Mouse (Mus musculus): ENCODE results near the gene Napepld. TPM values are rescaled to one million over a fixed set of nuclear protein-coding genes. Genes with fewer than 3 reads are reported as not detected.

The Napepld gene
- polyA plus RNA-seq, 1 experiment: not detected

GRCm38 (mm10) chr5:21687042-21687441 lies 14.2 kb downstream of the Napepld start:
- Histone ChIP-seq H3K4me1 (ENCODE audit: control insufficient read depth, insufficient read depth, low read length) (no peaks in the 10 kb centered on the region), H3K27ac (ENCODE audit: control insufficient read depth, insufficient read depth, low read depth, low read length, poor library complexity) (no peak overlapping the region), H3K4me3 (replicated peaks; ENCODE audit: control insufficient read depth, low read depth, low read length) (no peak overlapping the region)
- WGBS: 48% methylated on average over 4 of the region's 4 CpGs
- TF ChIP-seq CTCF (IDR thresholded peaks at IDR 0.05; ENCODE audit: control insufficient read depth, insufficient read depth, low read length) (no peak), POLR2A (IDR thresholded peaks at IDR 0.05; ENCODE audit: borderline replicate concordance, control insufficient read depth, low read depth, low read length) (no peak)

DNA sequence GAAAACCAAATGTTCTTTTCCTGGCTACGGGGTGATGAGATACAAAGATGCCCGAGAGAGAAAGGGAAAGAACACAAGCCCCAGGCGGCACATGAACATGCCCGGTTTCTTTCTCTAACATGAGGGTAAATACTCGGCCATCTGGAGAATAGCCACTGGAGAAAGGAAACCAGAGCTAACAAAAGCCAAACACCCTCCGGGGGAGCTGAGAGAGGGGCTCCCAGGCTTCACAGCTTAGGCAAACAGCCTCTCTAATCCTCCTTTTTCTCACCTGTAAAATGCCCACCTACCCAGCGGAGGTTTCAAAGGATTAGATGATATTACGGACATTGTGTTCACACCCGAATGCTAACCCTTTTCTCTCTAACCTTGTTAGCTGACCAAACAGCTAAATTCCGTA lies 16.2 kb downstream of the Napepld start:
- no peaks in the 10 kb centered on the region for H3K4me1 ChIP-seq (ENCODE audit: control insufficient read depth, insufficient read depth, low read length)
- H3K4me3 ChIP-seq (replicated peaks; ENCODE audit: control insufficient read depth, low read depth, low read length): no peak overlapping the region
- H3K27ac ChIP-seq (ENCODE audit: control insufficient read depth, insufficient read depth, low read depth, low read length, poor library complexity): no peak overlapping the region
- TF ChIP-seq CTCF (IDR thresholded peaks at IDR 0.05; ENCODE audit: control insufficient read depth, insufficient read depth, low read length) (no peak), POLR2A (IDR thresholded peaks at IDR 0.05; ENCODE audit: borderline replicate concordance, control insufficient read depth, low read depth, low read length) (no peak)
- WGBS: 83% methylated on average over 10 of the region's 10 CpGs

DNA sequence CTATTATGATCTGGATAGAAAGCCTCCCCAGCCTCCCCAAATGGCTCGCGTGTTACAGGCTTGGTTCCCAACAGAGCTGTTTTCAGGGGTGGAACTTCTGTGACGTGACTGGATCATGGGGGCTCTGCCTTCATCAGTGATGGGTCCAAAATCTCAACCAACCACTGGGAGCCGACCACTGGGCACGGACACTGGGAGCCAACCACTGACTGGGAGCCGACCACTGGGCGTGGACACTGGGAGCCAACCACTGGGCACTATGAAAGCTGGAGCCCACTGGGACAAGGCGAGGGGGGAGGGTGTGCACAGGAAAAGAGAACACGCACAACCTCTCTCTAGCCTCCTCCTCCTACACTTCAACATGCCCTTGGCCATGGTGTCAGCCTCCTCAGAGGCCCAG lies 17.4 kb downstream of the Napepld start:
- no peak overlapping the region for H3K4me3 ChIP-seq (replicated peaks; ENCODE audit: control insufficient read depth, low read depth, low read length)
- WGBS: 87% methylated on average over 9 of the region's 9 CpGs
- H3K4me1 ChIP-seq (ENCODE audit: control insufficient read depth, insufficient read depth, low read length): no peaks in the 10 kb centered on the region
- TF ChIP-seq CTCF (IDR thresholded peaks at IDR 0.05; ENCODE audit: control insufficient read depth, insufficient read depth, low read length) (no peak), POLR2A (IDR thresholded peaks at IDR 0.05; ENCODE audit: borderline replicate concordance, control insufficient read depth, low read depth, low read length) (no peak)
- H3K27ac ChIP-seq (ENCODE audit: control insufficient read depth, insufficient read depth, low read depth, low read length, poor library complexity): no peak overlapping the region

DNA sequence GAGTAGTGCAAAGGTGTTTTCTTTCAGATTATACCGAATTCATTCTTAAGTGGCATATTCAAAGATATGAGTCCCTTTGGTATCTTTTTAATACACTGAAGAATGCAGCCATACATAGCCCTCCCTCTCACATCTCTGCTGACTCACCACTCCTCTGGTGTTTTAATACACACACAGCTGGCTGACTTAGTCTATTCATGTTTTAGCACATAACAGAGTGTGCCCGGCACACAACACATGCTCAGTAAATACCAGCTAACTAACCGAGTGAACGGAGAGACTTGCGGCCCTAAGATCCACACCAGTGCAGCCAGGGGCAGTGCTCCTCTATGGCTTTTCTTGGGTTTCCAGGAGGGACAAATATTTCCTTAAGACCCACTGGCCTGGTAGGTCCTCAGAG lies 20.3 kb downstream of the Napepld start:
- no peak for TF ChIP-seq CTCF (IDR thresholded peaks at IDR 0.05; ENCODE audit: control insufficient read depth, insufficient read depth, low read length)
- TF ChIP-seq POLR2A (IDR thresholded peaks at IDR 0.05; ENCODE audit: borderline replicate concordance, control insufficient read depth, low read depth, low read length): no peak
- Histone ChIP-seq H3K27ac (ENCODE audit: control insufficient read depth, insufficient read depth, low read depth, low read length, poor library complexity) (no peak overlapping the region), H3K4me1 (ENCODE audit: control insufficient read depth, insufficient read depth, low read length) (no peaks in the 10 kb centered on the region), H3K4me3 (replicated peaks; ENCODE audit: control insufficient read depth, low read depth, low read length) (no peak overlapping the region)
- 67% methylated on average over 5 of the region's 5 CpGs for WGBS

- no peak for TF ChIP-seq POLR2A (IDR thresholded peaks at IDR 0.05; ENCODE audit: borderline replicate concordance, control insufficient read depth, low read depth, low read length)
- TF ChIP-seq CTCF (IDR thresholded peaks at IDR 0.05; ENCODE audit: control insufficient read depth, insufficient read depth, low read length): no peak
These were observed 21.2 kb downstream of the Napepld start for GRCm38 (mm10) chr5:21680029-21680428.

DNA sequence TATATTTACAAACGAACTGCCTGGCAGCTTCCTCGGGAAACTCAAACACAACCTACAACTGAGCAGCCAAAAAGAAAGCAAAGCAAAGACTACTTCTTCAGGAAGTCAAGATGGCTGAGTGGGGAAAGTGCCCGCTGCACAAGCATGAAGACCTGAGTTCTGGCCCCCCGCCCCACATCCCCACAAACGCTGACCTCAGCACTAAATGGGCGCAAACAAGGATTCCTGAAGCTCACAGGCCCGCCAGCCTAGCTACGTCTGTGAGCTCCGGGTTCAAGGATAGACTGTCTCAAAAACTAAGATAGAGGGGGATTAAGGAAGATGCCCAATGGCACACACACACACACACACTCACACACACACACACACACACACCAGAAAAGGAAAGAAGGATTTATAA lies 22.8 kb downstream of the Napepld start:
- H3K4me1 ChIP-seq (ENCODE audit: control insufficient read depth, insufficient read depth, low read length): no peaks in the 10 kb centered on the region
- WGBS: 87% methylated on average over 9 of the region's 9 CpGs
- no peak for TF ChIP-seq CTCF (IDR thresholded peaks at IDR 0.05; ENCODE audit: control insufficient read depth, insufficient read depth, low read length)
- TF ChIP-seq POLR2A (IDR thresholded peaks at IDR 0.05; ENCODE audit: borderline replicate concordance, control insufficient read depth, low read depth, low read length): no peak

More at GRCm38 (mm10) chr5:21680029-21680428, 21.2 kb downstream of the Napepld start:
- 73% methylated on average over 4 of the region's 4 CpGs for WGBS
- no peaks in the 10 kb centered on the region for H3K4me1 ChIP-seq (ENCODE audit: control insufficient read depth, insufficient read depth, low read length)
- no peak overlapping the region for H3K4me3 ChIP-seq (replicated peaks; ENCODE audit: control insufficient read depth, low read depth, low read length)
- no peak overlapping the region for H3K27ac ChIP-seq (ENCODE audit: control insufficient read depth, insufficient read depth, low read depth, low read length, poor library complexity)

GRCm38 (mm10) chr5:21677939-21678338 lies 23.3 kb downstream of the Napepld start:
- no peak for TF ChIP-seq POLR2A (IDR thresholded peaks at IDR 0.05; ENCODE audit: borderline replicate concordance, control insufficient read depth, low read depth, low read length)
- TF ChIP-seq CTCF (IDR thresholded peaks at IDR 0.05; ENCODE audit: control insufficient read depth, insufficient read depth, low read length): no peak
- 84% methylated on average over 6 of the region's 6 CpGs for WGBS
- H3K4me1 ChIP-seq (ENCODE audit: control insufficient read depth, insufficient read depth, low read length): no peaks in the 10 kb centered on the region
- H3K4me3 ChIP-seq (replicated peaks; ENCODE audit: control insufficient read depth, low read depth, low read length): no peak overlapping the region
- H3K27ac ChIP-seq (ENCODE audit: control insufficient read depth, insufficient read depth, low read depth, low read length, poor library complexity): no peak overlapping the region

More for the DNA sequence above, 22.8 kb downstream of the Napepld start:
- Histone ChIP-seq H3K27ac (ENCODE audit: control insufficient read depth, insufficient read depth, low read depth, low read length, poor library complexity) (no peak overlapping the region), H3K4me3 (replicated peaks; ENCODE audit: control insufficient read depth, low read depth, low read length) (no peak overlapping the region)

- H3K4me3 ChIP-seq (replicated peaks; ENCODE audit: control insufficient read depth, low read depth, low read length): no peak overlapping the region
- TF ChIP-seq POLR2A (IDR thresholded peaks at IDR 0.05; ENCODE audit: borderline replicate concordance, control insufficient read depth, low read depth, low read length) (no peak), CTCF (IDR thresholded peaks at IDR 0.05; ENCODE audit: control insufficient read depth, insufficient read depth, low read length) (no peak)
- H3K27ac ChIP-seq (ENCODE audit: control insufficient read depth, insufficient read depth, low read depth, low read length, poor library complexity): no peak overlapping the region
- H3K4me1 ChIP-seq (ENCODE audit: control insufficient read depth, insufficient read depth, low read length): no peaks in the 10 kb centered on the region
- WGBS: 94% methylated on average over 23 of the region's 23 CpGs
These were observed 25.7 kb downstream of the Napepld start for GRCm38 (mm10) chr5:21675494-21675893.

DNA sequence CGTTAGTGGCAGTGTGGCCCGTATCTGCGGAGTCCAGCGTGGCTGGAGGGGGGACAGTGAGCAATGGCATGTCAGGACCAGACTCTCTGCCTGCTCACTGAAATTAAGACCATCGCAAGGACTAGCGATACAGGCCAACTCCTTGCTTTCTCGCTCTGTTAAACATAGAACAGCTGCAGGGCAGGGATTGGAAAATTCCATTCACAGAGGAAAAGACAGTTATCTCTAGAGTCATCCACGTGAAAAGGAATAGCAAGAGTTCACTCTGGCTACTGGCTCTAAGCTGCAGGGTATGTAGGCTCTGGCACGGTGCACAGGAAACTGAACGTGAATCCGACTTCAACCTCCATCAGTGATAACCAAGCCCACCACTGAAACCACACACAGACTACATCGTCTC lies 26.2 kb downstream of the Napepld start:
- no peak overlapping the region for H3K27ac ChIP-seq (ENCODE audit: control insufficient read depth, insufficient read depth, low read depth, low read length, poor library complexity)
- 89% methylated on average over 12 of the region's 12 CpGs for whole genome bisulfite sequencing
- TF ChIP-seq CTCF (IDR thresholded peaks at IDR 0.05; ENCODE audit: control insufficient read depth, insufficient read depth, low read length) (no peak), POLR2A (IDR thresholded peaks at IDR 0.05; ENCODE audit: borderline replicate concordance, control insufficient read depth, low read depth, low read length) (no peak)
- H3K4me1 ChIP-seq (ENCODE audit: control insufficient read depth, insufficient read depth, low read length): no peaks in the 10 kb centered on the region
- no peak overlapping the region for H3K4me3 ChIP-seq (replicated peaks; ENCODE audit: control insufficient read depth, low read depth, low read length)
